Comparison of ENCODE assay signal across 29 mouse cellular contexts in genomic region chr13:63968623-63969022, GRCm38 (mm10).
A peak's percentile ranks its signal among the peaks of the same experiment; 100 is the strongest.
DNase-seq lines count a peak whose midpoint lies in the region; ATAC-seq and TF ChIP-seq lines count a peak whose summit lies in the region.
"Had no signal": no experiment of that assay in that cellular context is flagged by ENCODE, and none has a peak within 500 bp of the region (broad histone marks: within the 10 kb centered on the region; RNA-seq: fewer than 3 reads in every experiment).

No protein-coding gene starts in this region.

- H3K9ac ChIP-seq in ES-E14 (ENCODE audit: insufficient read depth, low read depth, low read length, poor library complexity, severe bottlenecking), result no peak overlapping the region
- no peak overlapping the region for H3K9ac ChIP-seq in heart, embryonic 12.5 days
- H3K9ac ChIP-seq in forebrain, embryonic 11.5 days (ENCODE audit: low read length), result no peak overlapping the region
- H3K9ac ChIP-seq: embryonic facial prominence, embryonic 12.5 days; embryonic facial prominence, embryonic 15.5 days; forebrain, embryonic 12.5 days; heart, embryonic 15.5 days; hindbrain, embryonic 14.5 days had no signal

- H3K36me3 ChIP-seq in E14TG2a.4 (ENCODE audit: insufficient read depth, low read length) (no peaks in the 10 kb centered on the region; the same call in 1 of the 2 replicates), ES-E14 (ENCODE audit: control insufficient read depth, insufficient read depth, low read length, poor library complexity, severe bottlenecking) (no peaks in the 10 kb centered on the region)
- no peaks in the 10 kb centered on the region for H3K36me3 ChIP-seq in heart, embryonic 12.5 days
- H3K36me3 ChIP-seq in forebrain, embryonic 11.5 days (ENCODE audit: control insufficient read depth, insufficient read depth, low read length), result no peaks in the 10 kb centered on the region
- H3K36me3 ChIP-seq: embryonic facial prominence, embryonic 12.5 days; embryonic facial prominence, embryonic 15.5 days; forebrain, embryonic 12.5 days; heart, embryonic 15.5 days had no signal

- no peak overlapping the region for H3K4me2 ChIP-seq in heart, embryonic 12.5 days
- no peak overlapping the region for H3K4me2 ChIP-seq in forebrain, embryonic 11.5 days (ENCODE audit: low read depth, low read length, severe bottlenecking)
- H3K4me2 ChIP-seq: embryonic facial prominence, embryonic 12.5 days; embryonic facial prominence, embryonic 15.5 days; forebrain, embryonic 12.5 days; heart, embryonic 11.5 days; heart, embryonic 15.5 days; hindbrain, embryonic 14.5 days had no signal

- H3K27ac ChIP-seq in ES-E14 (ENCODE audit: insufficient read depth, low read depth, low read length, poor library complexity, severe bottlenecking), result no peak overlapping the region
- no peak overlapping the region for H3K27ac ChIP-seq in heart, embryonic 12.5 days (ENCODE audit: poor library complexity, severe bottlenecking)
- H3K27ac ChIP-seq in forebrain, embryonic 11.5 days (ENCODE audit: low read depth, low read length), result no peak overlapping the region
- H3K27ac ChIP-seq: embryonic facial prominence, embryonic 12.5 days; embryonic facial prominence, embryonic 15.5 days; forebrain, embryonic 12.5 days; heart, adult 2 months; heart, embryonic 15.5 days; hindbrain, embryonic 14.5 days; hindbrain, postnatal 0 days had no signal

- TF ChIP-seq CTCF in E14TG2a.4 (conservative IDR thresholded peaks at IDR 0.05; ENCODE audit: low read length), result no peak

- in situ Hi-C loops in ES-E14 (cut with MboI; ENCODE audit: low sequenced_read_pairs in 2 of 2, unreplicated experiment in 2 of 2), result no loop called here

- DNase-seq in ES-E14 (ENCODE audit: low read depth, low spot score), result peak; percentile 47
- peak; percentile 85 for DNase-seq in ZHBTc4 (ENCODE audit: low read depth, low spot score)
- no peak for DNase-seq in forebrain, embryonic 11.5 days (ENCODE audit: low spot score)
- DNase-seq: adrenal gland, adult 2 months; adrenal gland, postnatal 14 days; cerebellum, adult 11 months; cerebellum, adult 2 months; cerebellum, adult 9-11 months; cerebellum, postnatal 25 days; gastrocnemius, postnatal 10 days; gastrocnemius, postnatal 36 days; heart, adult 2 months; heart, postnatal 10 days; heart, postnatal 4 days; kidney, adult 18-20 months had no signal

- H3K4me1 ChIP-seq in E14TG2a.4 (replicated peaks; ENCODE audit: low read depth, low read length) (peaks cover 47% of the 10 kb centered on the region), ES-E14 (ENCODE audit: control insufficient read depth in 2 of 2, insufficient read depth in 2 of 2, low read length in 2 of 2, poor library complexity in 1 of 2) (peaks cover 0 to 15% of the 10 kb centered on the region in 2 experiments; a peak in 3 of 4 replicates)
- H3K4me1 ChIP-seq in heart, embryonic 12.5 days (replicated peaks), result no peaks in the 10 kb centered on the region
- H3K4me1 ChIP-seq in forebrain, embryonic 11.5 days (replicated peaks; ENCODE audit: control insufficient read depth, insufficient read depth, low read length), result no peaks in the 10 kb centered on the region
- H3K4me1 ChIP-seq: embryonic facial prominence, embryonic 12.5 days; embryonic facial prominence, embryonic 15.5 days; forebrain, embryonic 12.5 days; heart, embryonic 15.5 days had no signal

- 76% methylated on average over 3 of the region's 3 CpGs for WGBS in heart, embryonic 12.5 days
- 47% methylated on average over 3 of the region's 3 CpGs for WGBS in forebrain, embryonic 11.5 days

- H3K27me3 ChIP-seq in E14TG2a.4 (ENCODE audit: insufficient read depth, low read length), result no peaks in the 10 kb centered on the region
- no peaks in the 10 kb centered on the region for H3K27me3 ChIP-seq in heart, embryonic 12.5 days (replicated peaks)
- no peaks in the 10 kb centered on the region for H3K27me3 ChIP-seq in forebrain, embryonic 11.5 days (ENCODE audit: control insufficient read depth, insufficient read depth, low read length)
- H3K27me3 ChIP-seq: CH12.LX; embryonic facial prominence, embryonic 12.5 days; embryonic facial prominence, embryonic 15.5 days; heart, embryonic 15.5 days had no signal

- H3K9me3 ChIP-seq in E14TG2a.4 (ENCODE audit: low read length), result no peaks in the 10 kb centered on the region
- H3K9me3 ChIP-seq in ES-E14 (ENCODE audit: control insufficient read depth, insufficient read depth, low read depth, low read length), result no peaks in the 10 kb centered on the region
- no peaks in the 10 kb centered on the region for H3K9me3 ChIP-seq in heart, embryonic 12.5 days (replicated peaks)
- H3K9me3 ChIP-seq in forebrain, embryonic 11.5 days (ENCODE audit: control insufficient read depth, low read length), result no peaks in the 10 kb centered on the region
- H3K9me3 ChIP-seq: embryonic facial prominence, embryonic 12.5 days; embryonic facial prominence, embryonic 15.5 days; forebrain, embryonic 12.5 days; heart, embryonic 15.5 days had no signal

- no peak for ATAC-seq in heart, embryonic 12.5 days (ENCODE audit: insufficient number of reproducible peaks, low FRiP score)
- no peak for ATAC-seq in CD4-positive, CD25-positive, alpha-beta regulatory T cell, adult 4 months
- ATAC-seq in forebrain, embryonic 11.5 days (replicated peaks; ENCODE audit: low FRiP score), result no peak
- ATAC-seq: forebrain, embryonic 16.5 days; hindbrain, postnatal 0 days; inflammation-experienced regulatory T-cells, adult 6 months; intestine, embryonic 16.5 days had no signal

- H3K4me3 ChIP-seq in E14TG2a.4 (replicated peaks; ENCODE audit: low read length) (peak overlapping the region; percentile 68), ES-E14 (ENCODE audit: insufficient read depth in 1 of 2, low read depth in 1 of 2, low read length in 2 of 2, poor library complexity in 1 of 2, severe bottlenecking in 1 of 2) (peak overlapping the region in 1 of 2 experiments; percentile 45; a peak in 2 of 4 replicates)
- no peak overlapping the region for H3K4me3 ChIP-seq in heart, embryonic 12.5 days
- no peak overlapping the region for H3K4me3 ChIP-seq in forebrain, embryonic 11.5 days (ENCODE audit: low read depth, low read length)
- H3K4me3 ChIP-seq: embryonic facial prominence, embryonic 12.5 days; embryonic facial prominence, embryonic 15.5 days; forebrain, embryonic 12.5 days; heart, adult 2 months; heart, embryonic 15.5 days had no signal

TF ChIP-seq in ES-E14, 5 proteins besides CTCF, POLR2A, EP300 and RAD21:
- TF ChIP-seq ZNF384 (IDR thresholded peaks at IDR 0.05; ENCODE audit: low read depth, low read length), result no peak
- TF ChIP-seq MAFK (IDR thresholded peaks at IDR 0.05; ENCODE audit: insufficient read depth, low read depth, low read length), result peak; percentile 79
- 0 out of 2 replicates have a peak, but pooled peaks have one; percentile 29 for TF ChIP-seq CHD2 (IDR thresholded peaks at IDR 0.05; ENCODE audit: low read depth, low read length)
